Mouse (Mus musculus) cerebellum, adult (tissue): ENCODE measurements at regions not wholly inside any gene's neighbourhood (a gene's known extent, or its start where the extent isn't known, plus 50 kb on each side); places are given as distances from the start of the nearest gene placed in this dataset.

ENCODE experiments used
- ATAC-seq: cut with Nextera tagmentation; 2 replicates; pipeline ENCODE4 v1.9.2; 2017; ENCODE audit warnings: mild to moderate bottlenecking, moderate library complexity, mixed read lengths; ENCODE audit not compliant: insufficient number of reproducible peaks, low FRiP score, low TSS enrichment

- ATAC-seq, result no peak
Measured at GRCm38 (mm10) chr2:123267036-123267435, 502.0 kb downstream of the Sqor start.

- ATAC-seq, result no peak
Measured at GRCm38 (mm10) chr2:123274866-123275735, 510.1 kb downstream of the Sqor start.

- no peak for ATAC-seq
Measured at GRCm38 (mm10) chr2:123275736-123276330, 510.8 kb downstream of the Sqor start.

DNA sequence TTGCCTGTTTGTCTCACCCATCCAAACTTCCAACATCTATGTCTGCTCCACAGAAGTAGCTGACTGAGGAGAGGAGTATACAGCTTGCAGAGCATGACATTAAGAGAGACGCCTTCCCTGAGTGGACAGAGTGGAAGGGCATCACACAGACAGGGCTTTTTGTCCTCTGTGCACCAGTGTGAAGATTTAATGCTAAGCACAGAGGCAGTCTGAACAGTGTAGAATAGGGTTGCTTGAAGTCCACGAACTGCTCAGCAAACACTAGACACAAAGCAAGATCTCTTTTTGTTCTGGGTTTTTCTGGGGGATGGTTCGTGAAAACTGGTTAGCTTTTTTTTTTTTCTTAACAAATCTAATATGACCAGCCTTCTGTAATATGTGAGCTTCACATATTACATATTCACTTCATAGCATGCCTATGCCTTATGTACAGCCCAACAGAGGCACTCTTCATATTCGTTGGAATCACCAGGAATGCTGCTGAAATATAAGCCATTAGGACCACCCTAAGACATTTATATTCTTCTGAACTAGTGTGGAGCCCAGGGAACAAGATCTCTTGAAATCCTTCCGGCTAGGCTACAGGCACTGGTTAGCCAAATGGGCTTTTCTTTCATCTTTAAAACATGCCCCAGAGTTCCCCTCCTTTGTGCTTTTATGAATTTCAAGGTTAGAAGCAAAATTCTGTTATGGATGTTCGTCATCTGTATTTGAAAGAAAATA lies 546.7 kb downstream of the Sqor start:
- peak; percentile 21; the same call in 1 of the 2 replicates for ATAC-seq

- ATAC-seq, result peak; percentile 91
Measured at GRCm38 (mm10) chr2:123312277-123312617, 547.2 kb downstream of the Sqor start.

DNA sequence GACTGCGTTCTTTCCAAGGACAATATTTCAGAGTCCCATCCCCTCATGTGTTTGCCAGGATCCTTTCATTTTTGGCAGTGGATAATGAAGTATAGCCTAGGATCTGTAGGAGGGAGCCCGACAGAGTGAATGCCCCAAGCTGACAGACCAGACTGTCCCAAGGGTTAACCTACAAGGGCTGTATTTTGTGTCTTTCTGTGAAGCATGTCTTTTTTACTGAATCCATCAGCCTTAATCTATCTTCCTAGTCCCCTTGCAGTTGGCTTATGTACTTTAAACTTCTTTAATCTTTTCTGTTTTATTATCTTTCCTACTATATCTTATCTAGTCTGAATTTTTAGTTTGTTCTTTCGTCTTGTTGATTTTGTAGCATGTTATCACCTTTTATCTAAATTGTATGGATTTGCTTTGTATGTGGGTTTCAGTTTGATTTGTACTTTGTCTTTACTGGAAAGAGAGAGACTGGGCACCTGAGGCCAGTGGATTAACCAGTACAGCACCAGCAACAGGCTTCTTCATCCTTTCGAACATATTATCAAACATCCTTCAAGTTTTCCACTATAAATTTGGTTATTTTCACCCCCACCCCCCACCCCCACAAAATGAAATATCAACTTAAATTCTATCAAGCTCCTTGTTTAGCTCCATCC lies 555.5 kb downstream of the Sqor start:
- no peak for ATAC-seq

- ATAC-seq, result no peak
Measured at GRCm38 (mm10) chr2:123323769-123324168, 558.7 kb downstream of the Sqor start.

DNA sequence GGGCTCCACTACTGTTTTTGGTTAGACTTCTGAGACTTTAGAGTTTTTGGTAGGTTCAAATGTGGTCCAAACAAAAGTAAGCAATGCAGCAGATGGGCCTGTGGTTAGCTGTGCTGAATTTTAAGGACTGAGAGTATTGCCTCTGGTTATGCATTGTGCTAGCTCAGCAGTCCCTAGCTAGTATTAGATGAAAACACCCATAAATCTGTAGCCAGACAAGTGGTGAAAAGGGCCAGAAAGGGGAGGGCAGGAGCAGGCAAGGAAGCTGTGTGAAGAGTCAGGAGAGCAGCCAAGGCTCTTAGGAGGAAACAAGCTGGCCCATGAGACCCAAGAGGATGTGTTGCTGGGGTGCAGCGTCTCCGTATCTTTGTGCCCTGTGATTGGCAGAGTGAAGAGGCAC lies 559.9 kb downstream of the Sqor start:
- no peak for ATAC-seq

DNA sequence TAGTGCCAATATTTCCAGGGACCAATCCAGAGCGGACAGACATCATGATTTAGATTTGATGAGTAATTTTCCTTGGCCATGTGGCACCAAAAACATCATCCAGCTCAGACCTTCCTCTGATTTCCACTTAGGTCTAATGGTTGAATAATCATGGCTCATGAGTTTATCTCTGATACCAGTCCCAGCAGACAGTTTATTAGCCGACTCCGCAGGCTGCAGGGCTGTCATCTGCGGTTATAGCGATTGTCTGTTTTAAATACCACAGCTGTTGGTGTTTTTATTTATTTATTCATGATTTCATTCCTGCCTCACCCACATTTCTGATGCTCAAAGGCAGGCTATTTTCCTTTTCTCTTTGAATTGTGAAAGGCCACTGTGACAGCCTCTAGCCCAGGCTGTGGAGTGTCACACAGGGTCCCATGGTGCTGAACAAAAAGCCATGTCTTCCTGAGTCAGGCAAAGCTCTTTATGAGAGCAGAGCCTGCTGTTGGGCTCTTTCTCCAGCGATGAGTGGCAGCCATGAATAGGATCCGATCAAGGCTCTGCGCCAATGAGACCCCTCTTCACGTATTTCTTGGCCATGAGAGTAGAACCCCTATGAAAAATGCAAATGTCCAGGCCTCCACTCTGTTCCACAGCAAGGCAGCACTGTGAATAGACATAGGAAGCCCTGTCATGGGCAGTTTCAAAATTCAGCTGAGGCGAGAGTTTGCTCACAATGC lies 584.7 kb downstream of the Sqor start:
- no peak for ATAC-seq

DNA sequence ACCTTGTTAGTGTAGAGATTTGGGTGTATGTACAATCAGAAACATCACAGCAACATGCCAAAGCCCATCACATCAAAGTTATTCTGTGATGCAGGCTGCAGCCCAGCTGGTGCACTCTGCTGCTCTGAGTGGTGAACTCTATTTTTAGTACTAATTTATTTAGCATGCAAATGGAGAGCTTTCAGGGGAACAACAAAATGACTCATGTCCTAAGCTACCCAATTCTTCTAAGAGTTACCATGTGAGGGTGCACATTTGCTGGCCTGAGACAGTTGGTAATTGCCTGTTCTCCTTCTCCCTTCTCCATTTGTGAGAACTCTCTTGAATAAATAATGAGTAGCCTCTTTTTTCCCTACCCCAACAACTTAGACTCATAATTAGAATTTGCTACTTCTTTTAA lies 599.2 kb downstream of the Sqor start:
- no peak for ATAC-seq

GRCm38 (mm10) chr2:123366571-123366970 lies 601.5 kb downstream of the Sqor start:
- no peak for ATAC-seq

- ATAC-seq, result no peak
Measured at GRCm38 (mm10) chr2:123385622-123386418, 620.8 kb downstream of the Sqor start.

- ATAC-seq, result peak; percentile 45; the same call in 1 of the 2 replicates
Measured at GRCm38 (mm10) chr2:123386773-123387604, 622.0 kb downstream of the Sqor start.

GRCm38 (mm10) chr2:123390981-123391380 lies 625.9 kb downstream of the Sqor start:
- no peak for ATAC-seq

- ATAC-seq, result no peak
Measured at GRCm38 (mm10) chr2:123394296-123394695, 629.3 kb downstream of the Sqor start.

- ATAC-seq, result no peak
Measured at GRCm38 (mm10) chr2:123397551-123397950, 632.5 kb downstream of the Sqor start.

DNA sequence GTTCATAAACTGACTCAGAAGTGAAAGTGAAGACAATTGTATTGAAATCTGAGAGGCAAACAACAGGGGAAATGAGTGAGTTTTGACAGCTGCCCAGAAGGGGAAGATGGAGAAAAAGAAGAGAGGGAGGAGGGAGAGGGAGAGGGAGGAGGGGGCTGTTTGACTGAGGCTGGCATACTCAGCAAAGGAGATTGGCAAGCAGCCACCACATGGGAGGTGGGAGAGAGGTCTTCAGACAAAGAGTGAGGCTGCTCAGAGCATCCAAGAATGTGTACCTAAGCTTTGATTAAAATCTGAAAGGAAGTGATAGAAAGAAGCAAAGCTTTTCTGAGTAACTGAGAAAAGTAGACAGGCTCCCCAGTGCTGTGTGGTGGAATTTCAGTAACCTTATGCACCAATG lies 636.0 kb downstream of the Sqor start:
- ATAC-seq, result no peak

DNA sequence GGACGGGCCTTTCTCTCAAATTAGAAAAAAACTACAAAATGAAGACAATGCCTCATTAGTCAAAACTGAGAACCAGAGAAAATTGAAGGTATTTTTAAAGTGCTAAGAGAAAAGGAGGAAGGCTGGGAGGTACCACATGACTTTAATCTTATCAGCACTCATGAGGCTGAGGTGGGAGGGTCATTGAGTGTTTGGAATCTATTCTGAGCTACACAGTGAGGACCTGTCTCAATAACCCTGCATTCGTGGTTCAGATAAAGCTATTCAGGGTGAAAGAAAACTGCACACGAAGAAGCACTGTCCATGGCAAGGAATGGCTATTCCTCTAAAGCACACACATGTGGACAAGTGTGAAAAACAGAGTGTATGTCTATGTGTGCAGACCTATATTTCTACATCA lies 644.0 kb downstream of the Sqor start:
- no peak for ATAC-seq
